Mouse (Mus musculus): ENCODE results near the gene Zfp934. TPM values are rescaled to one million over a fixed set of nuclear protein-coding genes. Genes with fewer than 3 reads are reported as not detected.
A peak's percentile ranks its signal among the peaks of the same experiment; 100 is the strongest.
"Not testable (repeated sequence)": the region's sequence is repeated elsewhere in the genome, so short reads cannot be mapped to it uniquely, and the experiment has no call there.

Gene Zfp934
- polyA plus RNA-seq (2015; fragmentation: Nextera tagmentation; extraction: Ambion mirVana): 6.2 and 6.4 TPM in 2 replicates

- not testable (repeated sequence) for H3K4me1 ChIP-seq (replicated peaks; ENCODE audit: control insufficient read depth, insufficient read depth, low read length); H3K27ac ChIP-seq (ENCODE audit: low read depth, low read length); H3K27me3 ChIP-seq (replicated peaks; ENCODE audit: control insufficient read depth, insufficient read depth, low read length); H3K4me2 ChIP-seq (replicated peaks; ENCODE audit: low read depth); H3K9me3 ChIP-seq (ENCODE audit: control insufficient read depth); H3K9ac ChIP-seq (ENCODE audit: low read depth, low read length); H3K4me3 ChIP-seq (ENCODE audit: low read depth, low read length); H3K36me3 ChIP-seq (ENCODE audit: control insufficient read depth, insufficient read depth); ATAC-seq
- 92% methylated on average over 3 of the region's 6 CpGs for WGBS
Measured at GRCm38 (mm10) chr13:62571099-62571498, at the start of gene Zfp934. TSS of gene Zfp934 (minus strand) at chr13:62571199.

- H3K4me1 ChIP-seq (replicated peaks; ENCODE audit: control insufficient read depth, insufficient read depth, low read length); H3K27ac ChIP-seq (ENCODE audit: low read depth, low read length); H3K9me3 ChIP-seq (ENCODE audit: control insufficient read depth); H3K36me3 ChIP-seq (ENCODE audit: control insufficient read depth, insufficient read depth); H3K4me3 ChIP-seq (ENCODE audit: low read depth, low read length); H3K9ac ChIP-seq (ENCODE audit: low read depth, low read length); H3K27me3 ChIP-seq (replicated peaks; ENCODE audit: control insufficient read depth, insufficient read depth, low read length); H3K4me2 ChIP-seq (replicated peaks; ENCODE audit: low read depth); ATAC-seq: not testable (repeated sequence)
- 92% methylated on average over 4 of the region's 4 CpGs for WGBS
Measured at GRCm38 (mm10) chr13:62617449-62617848, 46.5 kb upstream of the Zfp934 start.

GRCm38 (mm10) chr13:62561696-62562095 is 9.3 kb downstream of the Zfp934 start:
- not testable (repeated sequence) for H3K4me1 ChIP-seq (replicated peaks; ENCODE audit: control insufficient read depth, insufficient read depth, low read length); H3K9ac ChIP-seq (ENCODE audit: low read depth, low read length); H3K36me3 ChIP-seq (ENCODE audit: control insufficient read depth, insufficient read depth); H3K9me3 ChIP-seq (ENCODE audit: control insufficient read depth); H3K4me3 ChIP-seq (ENCODE audit: low read depth, low read length); ATAC-seq; H3K27me3 ChIP-seq (replicated peaks; ENCODE audit: control insufficient read depth, insufficient read depth, low read length); H3K4me2 ChIP-seq (replicated peaks; ENCODE audit: low read depth); H3K27ac ChIP-seq (ENCODE audit: low read depth, low read length)
- peak; percentile 33; the same call in 1 of the 2 replicates for TF ChIP-seq CTCF (IDR thresholded peaks at IDR 0.05; ENCODE audit: low read depth)
- WGBS: 17% methylated on average over 1 of the region's 1 CpGs

- WGBS: 2% methylated on average over 25 of the region's 27 CpGs
- not testable (repeated sequence) for H3K27me3 ChIP-seq (replicated peaks; ENCODE audit: control insufficient read depth, insufficient read depth, low read length); H3K9ac ChIP-seq (ENCODE audit: low read depth, low read length); H3K4me1 ChIP-seq (replicated peaks; ENCODE audit: control insufficient read depth, insufficient read depth, low read length); ATAC-seq; H3K27ac ChIP-seq (ENCODE audit: low read depth, low read length); H3K9me3 ChIP-seq (ENCODE audit: control insufficient read depth); H3K36me3 ChIP-seq (ENCODE audit: control insufficient read depth, insufficient read depth)
- H3K4me3 ChIP-seq (ENCODE audit: low read depth, low read length): peak within 1 kb of the TSS; percentile 41
- H3K4me2 ChIP-seq (replicated peaks; ENCODE audit: low read depth): peak within 1 kb of the TSS; percentile 62
Measured at GRCm38 (mm10) chr13:62558189-62559110, 12.5 kb downstream of the Zfp934 start, which contains the start of gene Zfp935. TSS of gene Zfp935 (minus strand) at chr13:62558511.

GRCm38 (mm10) chr13:62530129-62530528 is 40.9 kb downstream of the Zfp934 start:
- not testable (repeated sequence) for H3K36me3 ChIP-seq (ENCODE audit: control insufficient read depth, insufficient read depth); H3K9ac ChIP-seq (ENCODE audit: low read depth, low read length); H3K4me2 ChIP-seq (replicated peaks; ENCODE audit: low read depth); H3K4me1 ChIP-seq (replicated peaks; ENCODE audit: control insufficient read depth, insufficient read depth, low read length); H3K27me3 ChIP-seq (replicated peaks; ENCODE audit: control insufficient read depth, insufficient read depth, low read length); ATAC-seq; H3K4me3 ChIP-seq (ENCODE audit: low read depth, low read length); H3K27ac ChIP-seq (ENCODE audit: low read depth, low read length); H3K9me3 ChIP-seq (ENCODE audit: control insufficient read depth)

GRCm38 (mm10) chr13:62510641-62511420 is 60.2 kb downstream of the Zfp934 start:
- not testable (repeated sequence) for ATAC-seq; H3K4me2 ChIP-seq (replicated peaks; ENCODE audit: low read depth); H3K36me3 ChIP-seq (ENCODE audit: control insufficient read depth, insufficient read depth); H3K9ac ChIP-seq (ENCODE audit: low read depth, low read length); H3K27ac ChIP-seq (ENCODE audit: low read depth, low read length); H3K27me3 ChIP-seq (replicated peaks; ENCODE audit: control insufficient read depth, insufficient read depth, low read length); H3K9me3 ChIP-seq (ENCODE audit: control insufficient read depth); H3K4me1 ChIP-seq (replicated peaks; ENCODE audit: control insufficient read depth, insufficient read depth, low read length); H3K4me3 ChIP-seq (ENCODE audit: low read depth, low read length)
- WGBS: 90% methylated on average over 1 of the region's 1 CpGs

GRCm38 (mm10) chr13:62472661-62473060 is 98.3 kb downstream of the Zfp934 start:
- H3K4me2 ChIP-seq (replicated peaks; ENCODE audit: low read depth); H3K4me3 ChIP-seq (ENCODE audit: low read depth, low read length); H3K27me3 ChIP-seq (replicated peaks; ENCODE audit: control insufficient read depth, insufficient read depth, low read length); H3K9ac ChIP-seq (ENCODE audit: low read depth, low read length); H3K36me3 ChIP-seq (ENCODE audit: control insufficient read depth, insufficient read depth); H3K27ac ChIP-seq (ENCODE audit: low read depth, low read length); H3K9me3 ChIP-seq (ENCODE audit: control insufficient read depth); H3K4me1 ChIP-seq (replicated peaks; ENCODE audit: control insufficient read depth, insufficient read depth, low read length); ATAC-seq: not testable (repeated sequence)
- 92% methylated on average over 8 of the region's 8 CpGs for WGBS
